Mouse (Mus musculus): ENCODE measurements at regions not wholly inside any gene's neighbourhood (a gene's known extent, or its start where the extent isn't known, plus 50 kb on each side); places are given as distances from the start of the nearest gene placed in this dataset.

GRCm38 (mm10) chr7:51434865-51435264 is 76.0 kb upstream of the Ano5 start:
- peak; percentile 49 for DNase-seq (ENCODE audit: low spot score)

GRCm38 (mm10) chr7:51454989-51455692 is 55.7 kb upstream of the Ano5 start:
- no peak for DNase-seq (ENCODE audit: low spot score)

- no peak for DNase-seq (ENCODE audit: low spot score)
Observed at GRCm38 (mm10) chr7:51458757-51459156, 52.1 kb upstream of the Ano5 start.
